Mouse (Mus musculus): ENCODE results near the gene Tspyl1.

DNA sequence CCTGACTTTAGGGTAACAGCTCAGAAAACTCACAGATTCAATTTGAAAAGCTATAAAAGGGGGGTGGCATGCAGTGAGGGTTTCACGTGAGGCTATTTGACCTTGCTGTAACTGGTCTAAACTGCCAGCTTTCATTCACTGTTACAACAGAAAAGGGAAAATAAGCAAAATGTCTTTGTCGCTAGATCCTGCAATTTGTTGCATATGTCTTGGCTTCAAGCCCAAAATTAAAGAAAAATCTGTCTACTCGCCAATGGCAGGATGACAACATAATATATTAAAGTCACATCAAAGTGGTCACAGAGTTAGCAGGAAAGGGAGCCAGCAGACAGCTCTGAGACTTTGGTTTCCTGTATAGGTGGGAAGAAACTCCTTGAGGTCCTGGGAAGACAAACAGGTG is 34.2 kb upstream of the Tspyl1 start:
- TF ChIP-seq CTCF (IDR thresholded peaks at IDR 0.05; ENCODE audit: insufficient read depth, low read length) = no peak
- TF ChIP-seq POLR2A (IDR thresholded peaks at IDR 0.05; ENCODE audit: borderline replicate concordance, extremely low read depth, low read depth, low read length) = no peak
